Mouse (Mus musculus) forebrain, embryonic 12.5 days (tissue): ENCODE results near the gene Gcgr. TPM values are rescaled to one million over a fixed set of nuclear protein-coding genes. Genes with fewer than 3 reads are reported as not detected.

Source experiments
- ATAC-seq: fragments of 200-750 bp; cut with Nextera tagmentation; 2 replicates; pipeline ENCODE4 v1.8.0; 2017; ENCODE audit warnings: moderate TSS enrichment; ENCODE audit not compliant: low FRiP score
- H3K27ac ChIP-seq: fragments of 300-500 bp; sonication (generic); 2 replicates; pipeline ENCODE4 v1.5.1; 2016; ENCODE audit warnings: mild to moderate bottlenecking
- H3K27me3 ChIP-seq: fragments of 300-500 bp; sonication (generic); 2 replicates; pipeline ENCODE4 v1.6.1; 2016; ENCODE audit warnings: mild to moderate bottlenecking
- H3K36me3 ChIP-seq: fragments of 300-500 bp; sonication (generic); replicated peaks from 2 replicates; pipeline ENCODE4 v1.6.1; 2016; ENCODE audit warnings: mild to moderate bottlenecking
- H3K4me1 ChIP-seq: fragments of 300-500 bp; sonication (generic); 2 replicates; pipeline ENCODE4 v1.6.1; 2016
- H3K4me2 ChIP-seq: fragments of 300-500 bp; sonication (generic); 2 replicates; pipeline ENCODE4 v1.6.1; 2016; ENCODE audit warnings: mild to moderate bottlenecking, moderate library complexity
- H3K4me3 ChIP-seq: fragments of 300-500 bp; sonication (generic); replicated peaks from 2 replicates; pipeline ENCODE4 v1.5.1; 2016; ENCODE audit warnings: mild to moderate bottlenecking
- H3K9ac ChIP-seq: fragments of 300-500 bp; sonication (generic); 2 replicates; pipeline ENCODE4 v1.6.1; 2016; ENCODE audit warnings: mild to moderate bottlenecking
- H3K9me3 ChIP-seq: fragments of 300-500 bp; sonication (generic); 2 replicates; pipeline ENCODE4 v1.6.1; 2016
- WGBS: fragments of 180-500 bp; shearing (Covaris S2); methylation state at CpG from one replicate; pipeline ENCODE4 v1.1.7; 2016; 5-methylcytosine and 5-hydroxymethylcytosine counted together
- polyA plus RNA-seq: library from polyadenylated mRNA; unstranded; fragments of >200 nt; fragmentation: Nextera tagmentation; extraction: Ambion mirVana; gene quantifications from 2 replicates; pipeline ENCODE4 v1.2.1, GENCODE M21; 2016

Gcgr gene
- polyA plus RNA-seq, result 0.09 TPM in 1 of 2 replicates, not detected in the other

- Histone ChIP-seq H3K36me3 (no peaks in the 10 kb centered on the region), H3K9ac (peak within 1 kb of the TSS; percentile 50), H3K9me3 (no peaks in the 10 kb centered on the region), H3K4me2 (peak within 1 kb of the TSS; percentile 57), H3K27me3 (peaks cover 77% of the 10 kb centered on the region), H3K4me3 (peak within 1 kb of the TSS; percentile 38), H3K4me1 (peaks cover 8% of the 10 kb centered on the region), H3K27ac (no peak within 1 kb of the TSS)
- ATAC-seq, result no peak; the same call in 1 of the 2 replicates
- WGBS, result 7% methylated on average over 59 of the region's 62 CpGs
Measured at GRCm38 (mm10) chr11:120530085-120530964, at the start of gene Gcgr. Gene Gcgr, plus strand, starts transcription at chr11:120530699.

GRCm38 (mm10) chr11:120483448-120483934 lies 47.0 kb upstream of the Gcgr start:
- H3K36me3 ChIP-seq, result peaks cover 81% of the 10 kb centered on the region
- WGBS, result 88% methylated on average over 7 of the region's 7 CpGs
- ATAC-seq, result no peak

GRCm38 (mm10) chr11:120484265-120484981 lies 46.1 kb upstream of the Gcgr start, which contains the start of gene Mrpl12:
Gene Mrpl12, plus strand, starts transcription at chr11:120484613.
- Histone ChIP-seq H3K9ac (peak within 1 kb of the TSS; percentile 89), H3K27ac (peak within 1 kb of the TSS; percentile 92), H3K4me3 (peak within 1 kb of the TSS; percentile 99), H3K4me2 (peak within 1 kb of the TSS; percentile 91), H3K4me1 (peaks cover 24% of the 10 kb centered on the region), H3K36me3 (peaks cover 80% of the 10 kb centered on the region), H3K27me3 (no peaks in the 10 kb centered on the region), H3K9me3 (no peaks in the 10 kb centered on the region)
- WGBS, result under 1% methylated on average over 60 of the region's 60 CpGs
- ATAC-seq, result peak; percentile 95

More at GRCm38 (mm10) chr11:120483448-120483934, 47.0 kb upstream of the Gcgr start:
- Histone ChIP-seq H3K9me3 (no peaks in the 10 kb centered on the region), H3K4me1 (peaks cover 23% of the 10 kb centered on the region), H3K4me3 (peak overlapping the region; percentile 99), H3K27me3 (no peaks in the 10 kb centered on the region), H3K27ac (peak overlapping the region; percentile 92), H3K9ac (peak overlapping the region; percentile 89), H3K4me2 (peak overlapping the region; percentile 91)

- H3K27ac ChIP-seq, result 0 out of 2 replicates have a peak overlapping the region, but pooled peaks have one; percentile 92
- H3K4me2 ChIP-seq, result peak overlapping the region; percentile 91
- H3K9ac ChIP-seq, result peak overlapping the region; percentile 89
- ATAC-seq, result no peak
- H3K9me3 ChIP-seq, result no peaks in the 10 kb centered on the region
- WGBS, result 8% methylated on average over 10 of the region's 10 CpGs
- no peaks in the 10 kb centered on the region for H3K27me3 ChIP-seq
- peaks cover 28% of the 10 kb centered on the region for H3K4me1 ChIP-seq
- peaks cover 77% of the 10 kb centered on the region for H3K36me3 ChIP-seq
- peak overlapping the region; percentile 99 for H3K4me3 ChIP-seq
Measured at GRCm38 (mm10) chr11:120485251-120485650, 45.2 kb upstream of the Gcgr start.

GRCm38 (mm10) chr11:120488516-120488915 lies 42.0 kb upstream of the Gcgr start:
- 76% methylated on average over 4 of the region's 4 CpGs for WGBS
- no peak overlapping the region for H3K4me2 ChIP-seq
- H3K9ac ChIP-seq, result no peak overlapping the region
- H3K4me1 ChIP-seq, result peaks cover 52% of the 10 kb centered on the region
- H3K4me3 ChIP-seq, result no peak overlapping the region
- H3K36me3 ChIP-seq, result peaks cover 45% of the 10 kb centered on the region
- no peaks in the 10 kb centered on the region for H3K27me3 ChIP-seq
- H3K27ac ChIP-seq, result no peak overlapping the region
- ATAC-seq, result no peak
- H3K9me3 ChIP-seq, result no peaks in the 10 kb centered on the region

- 0 out of 2 replicates have a peak, but pooled peaks have one; percentile 1 for ATAC-seq
- H3K27me3 ChIP-seq, result no peaks in the 10 kb centered on the region
- H3K9me3 ChIP-seq, result no peaks in the 10 kb centered on the region
- H3K4me1 ChIP-seq, result peaks cover 49% of the 10 kb centered on the region
- H3K36me3 ChIP-seq, result peaks cover 44% of the 10 kb centered on the region
- no peak overlapping the region for H3K9ac ChIP-seq
- no peak overlapping the region for H3K27ac ChIP-seq
- no peak overlapping the region for H3K4me2 ChIP-seq
- no peak overlapping the region for H3K4me3 ChIP-seq
- WGBS, result 64% methylated on average over 4 of the region's 4 CpGs
Measured at GRCm38 (mm10) chr11:120489054-120489761, 41.3 kb upstream of the Gcgr start.

GRCm38 (mm10) chr11:120490291-120491046 lies 40.0 kb upstream of the Gcgr start:
- no peaks in the 10 kb centered on the region for H3K27me3 ChIP-seq
- 30% methylated on average over 4 of the region's 4 CpGs for WGBS
- peak overlapping the region; percentile 90; the same call in 1 of the 2 replicates for H3K9ac ChIP-seq
- peak overlapping the region; percentile 81 for H3K4me2 ChIP-seq
- ATAC-seq, result no peak
- no peaks in the 10 kb centered on the region for H3K9me3 ChIP-seq
- peak overlapping the region; percentile 85 for H3K27ac ChIP-seq
- H3K36me3 ChIP-seq, result peaks cover 56% of the 10 kb centered on the region
- H3K4me1 ChIP-seq, result peaks cover 41% of the 10 kb centered on the region
- 0 out of 2 replicates have a peak overlapping the region, but pooled peaks have one; percentile 91 for H3K4me3 ChIP-seq

- H3K9me3 ChIP-seq, result no peaks in the 10 kb centered on the region
- no peaks in the 10 kb centered on the region for H3K27me3 ChIP-seq
- WGBS, result under 1% methylated on average over 35 of the region's 35 CpGs
- peak within 1 kb of the TSS; percentile 90 for H3K9ac ChIP-seq
- peak within 1 kb of the TSS; percentile 85 for H3K27ac ChIP-seq
- H3K4me3 ChIP-seq, result peak within 1 kb of the TSS; percentile 91
- peak; percentile 88 for ATAC-seq
- H3K4me1 ChIP-seq, result peaks cover 35% of the 10 kb centered on the region
- peak within 1 kb of the TSS; percentile 81 for H3K4me2 ChIP-seq
- H3K36me3 ChIP-seq, result peaks cover 57% of the 10 kb centered on the region
Measured at GRCm38 (mm10) chr11:120491317-120492023, 39.0 kb upstream of the Gcgr start, which contains the start of gene Slc25a10. Gene Slc25a10, plus strand, starts transcription at chr11:120491840.

GRCm38 (mm10) chr11:120492024-120492877 lies 38.2 kb upstream of the Gcgr start:
- ATAC-seq, result peak; percentile 9; the same call in 1 of the 2 replicates
- no peaks in the 10 kb centered on the region for H3K27me3 ChIP-seq
- H3K9me3 ChIP-seq, result no peaks in the 10 kb centered on the region
- peak overlapping the region; percentile 91 for H3K4me3 ChIP-seq
- H3K36me3 ChIP-seq, result peaks cover 57% of the 10 kb centered on the region
- peak overlapping the region; percentile 81 for H3K4me2 ChIP-seq
- peaks cover 35% of the 10 kb centered on the region for H3K4me1 ChIP-seq
- whole genome bisulfite sequencing, result under 1% methylated on average over 48 of the region's 48 CpGs
- peak overlapping the region; percentile 85 for H3K27ac ChIP-seq
- H3K9ac ChIP-seq, result peak overlapping the region; percentile 90

- Histone ChIP-seq H3K36me3 (peaks cover 57% of the 10 kb centered on the region), H3K4me3 (peak overlapping the region; percentile 91), H3K27me3 (no peaks in the 10 kb centered on the region), H3K9ac (peak overlapping the region; percentile 90), H3K9me3 (no peaks in the 10 kb centered on the region), H3K27ac (0 out of 2 replicates have a peak overlapping the region, but pooled peaks have one; percentile 32), H3K4me2 (peak overlapping the region; percentile 81), H3K4me1 (peaks cover 35% of the 10 kb centered on the region)
- ATAC-seq, result no peak
- WGBS, result 26% methylated on average over 3 of the region's 3 CpGs
Measured at GRCm38 (mm10) chr11:120492878-120493203, 37.7 kb upstream of the Gcgr start.
